Mouse (Mus musculus): ENCODE results near the gene Gm11549.

DNA sequence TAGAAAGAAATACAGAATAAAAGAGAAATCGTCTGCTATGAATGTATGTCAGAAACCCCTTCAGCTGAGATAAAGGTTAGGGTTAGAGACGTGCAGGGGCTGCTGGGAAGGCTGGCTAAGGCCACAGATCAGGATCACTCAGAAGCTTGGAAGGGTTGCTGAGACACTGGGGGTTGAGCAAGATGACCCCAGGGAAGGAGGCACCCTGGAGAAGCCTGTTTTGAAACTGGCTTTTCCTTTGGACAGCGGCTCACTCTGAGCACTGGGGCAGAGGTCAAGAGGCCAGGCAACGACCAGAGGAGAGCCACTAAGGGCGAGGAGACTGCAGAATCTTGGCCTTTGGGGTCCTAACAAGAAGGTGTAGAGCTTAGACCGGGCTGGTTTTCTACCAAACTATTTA, 35.4 kb downstream of the Gm11549 start:
- TF ChIP-seq CTCF (IDR thresholded peaks at IDR 0.05; ENCODE audit: extremely low read depth, insufficient read depth, insufficient read length, insufficient replicate concordance) (no peak), POLR2A (IDR thresholded peaks at IDR 0.05; ENCODE audit: low read depth, low read length) (no peak)
